Mouse (Mus musculus): ENCODE results near the gene Ctsh. TPM values are rescaled to one million over a fixed set of nuclear protein-coding genes. Genes with fewer than 3 reads are reported as not detected.
"Not testable (repeated sequence)": the region's sequence is repeated elsewhere in the genome, so short reads cannot be mapped to it uniquely, and the experiment has no call there.

Ctsh gene
- total RNA-seq, 2 experiments from 2014 or later: 15.2 to 18.1 TPM

- DNase-seq (ENCODE audit: extremely low spot score in 1 of 2, low spot score in 1 of 2): no peak
Observed at GRCm38 (mm10) chr9:90055911-90056310, 2.0 kb downstream of the Ctsh start.

GRCm38 (mm10) chr9:90056716-90057115 is 2.8 kb downstream of the Ctsh start:
- DNase-seq (ENCODE audit: extremely low spot score in 1 of 2, low spot score in 1 of 2): no peak

- no peak for DNase-seq (ENCODE audit: extremely low spot score in 1 of 2, low spot score in 1 of 2)
Observed at GRCm38 (mm10) chr9:90059828-90060573, 6.0 kb downstream of the Ctsh start.

- no peak for DNase-seq (ENCODE audit: extremely low spot score in 1 of 2, low spot score in 1 of 2)
Observed at GRCm38 (mm10) chr9:90060574-90060875, 6.6 kb downstream of the Ctsh start.

- not testable (repeated sequence) for DNase-seq (ENCODE audit: extremely low spot score in 1 of 2, low spot score in 1 of 2)
Observed at GRCm38 (mm10) chr9:90060932-90061331, 7.0 kb downstream of the Ctsh start.

- DNase-seq (ENCODE audit: extremely low spot score in 1 of 2, low spot score in 1 of 2): no peak
Observed at GRCm38 (mm10) chr9:90067341-90067740, 13.4 kb downstream of the Ctsh start.

GRCm38 (mm10) chr9:90068786-90069185 is 14.8 kb downstream of the Ctsh start:
- no peak for DNase-seq (ENCODE audit: extremely low spot score in 1 of 2, low spot score in 1 of 2)

- no peak for DNase-seq (ENCODE audit: extremely low spot score in 1 of 2, low spot score in 1 of 2)
Observed at GRCm38 (mm10) chr9:90069485-90069884, 15.5 kb downstream of the Ctsh start.

GRCm38 (mm10) chr9:90070174-90070573 is 16.2 kb downstream of the Ctsh start:
- no peak for DNase-seq (ENCODE audit: extremely low spot score in 1 of 2, low spot score in 1 of 2)

GRCm38 (mm10) chr9:90075336-90075735 is 21.4 kb downstream of the Ctsh start:
- DNase-seq (ENCODE audit: extremely low spot score in 1 of 2, low spot score in 1 of 2): no peak

GRCm38 (mm10) chr9:90076131-90076530 is 22.2 kb downstream of the Ctsh start:
- no peak for DNase-seq (ENCODE audit: extremely low spot score in 1 of 2, low spot score in 1 of 2)

GRCm38 (mm10) chr9:90076849-90077461 is 23.0 kb downstream of the Ctsh start:
- peak; percentile 28 to 70 for DNase-seq (ENCODE audit: extremely low spot score in 1 of 2, low spot score in 1 of 2)

- not testable (repeated sequence) for DNase-seq (ENCODE audit: extremely low spot score in 1 of 2, low spot score in 1 of 2)
Observed at GRCm38 (mm10) chr9:90081961-90082360, 28.0 kb downstream of the Ctsh start.

- no peak for DNase-seq (ENCODE audit: extremely low spot score in 1 of 2, low spot score in 1 of 2)
Observed at GRCm38 (mm10) chr9:90082992-90083391, 29.0 kb downstream of the Ctsh start.

GRCm38 (mm10) chr9:90084152-90084551 is 30.2 kb downstream of the Ctsh start:
- no peak for DNase-seq (ENCODE audit: extremely low spot score in 1 of 2, low spot score in 1 of 2)

- no peak for DNase-seq (ENCODE audit: extremely low spot score in 1 of 2, low spot score in 1 of 2)
Observed at GRCm38 (mm10) chr9:90084766-90085468, 31.0 kb downstream of the Ctsh start.

- no peak for DNase-seq (ENCODE audit: extremely low spot score in 1 of 2, low spot score in 1 of 2)
Observed at GRCm38 (mm10) chr9:90087906-90088485, 34.0 kb downstream of the Ctsh start.

- no peak for DNase-seq (ENCODE audit: extremely low spot score in 1 of 2, low spot score in 1 of 2)
Observed at GRCm38 (mm10) chr9:90089339-90090104, 35.6 kb downstream of the Ctsh start.

GRCm38 (mm10) chr9:90098934-90099333 is 45.0 kb downstream of the Ctsh start:
- DNase-seq (ENCODE audit: extremely low spot score in 1 of 2, low spot score in 1 of 2): no peak

- no peak for DNase-seq (ENCODE audit: extremely low spot score in 1 of 2, low spot score in 1 of 2)
Observed at GRCm38 (mm10) chr9:90100760-90101159, 46.8 kb downstream of the Ctsh start.

GRCm38 (mm10) chr9:90105462-90105861 is 51.5 kb downstream of the Ctsh start:
- no peak for DNase-seq (ENCODE audit: extremely low spot score in 1 of 2, low spot score in 1 of 2)

Measured in layer of hippocampus, postnatal 25 days (tissue).